Mouse (Mus musculus) macrophage (primary cell): Measurements from ENCODE around the gene Ldhd. TPM values are rescaled to one million over a fixed set of nuclear protein-coding genes. Genes with fewer than 3 reads are reported as not detected.

Experiments
- H3K27ac ChIP-seq: fragments of 350-480 bp; formaldehyde crosslinking; 2 replicates; pipeline ENCODE4 v1.9.0; 2021
- H3K36me3 ChIP-seq: fragments of 350-480 bp; formaldehyde crosslinking; 2 replicates; pipeline ENCODE4 v1.9.0; 2021; ENCODE audit errors: inconsistent target
- H3K4me3 ChIP-seq: fragments of 350-480 bp; formaldehyde crosslinking; 2 replicates; pipeline ENCODE4 v1.9.0; 2021; ENCODE audit errors: inconsistent target
- H3K79me2 ChIP-seq: fragments of 350-480 bp; formaldehyde crosslinking; 2 replicates; pipeline ENCODE4 v1.9.0; 2021; ENCODE audit errors: inconsistent target
- WGBS: methylation state at CpG from one replicate; pipeline ENCODE4 v1.1.7; 2026; ENCODE audit warnings: inconsistent platforms; ENCODE audit not compliant: missing documents; 5-methylcytosine and 5-hydroxymethylcytosine counted together
- polyA plus RNA-seq: library from polyadenylated mRNA; stranded (reverse); fragments of 250-400 nt; gene quantifications from 3 replicates; pipeline ENCODE4 v1.2.4, GENCODE M21; 2018; ENCODE audit warnings: inconsistent platforms

Gene Ldhd
- polyA plus RNA-seq, 1 experiment from 2014 or later: 0.82 TPM

DNA sequence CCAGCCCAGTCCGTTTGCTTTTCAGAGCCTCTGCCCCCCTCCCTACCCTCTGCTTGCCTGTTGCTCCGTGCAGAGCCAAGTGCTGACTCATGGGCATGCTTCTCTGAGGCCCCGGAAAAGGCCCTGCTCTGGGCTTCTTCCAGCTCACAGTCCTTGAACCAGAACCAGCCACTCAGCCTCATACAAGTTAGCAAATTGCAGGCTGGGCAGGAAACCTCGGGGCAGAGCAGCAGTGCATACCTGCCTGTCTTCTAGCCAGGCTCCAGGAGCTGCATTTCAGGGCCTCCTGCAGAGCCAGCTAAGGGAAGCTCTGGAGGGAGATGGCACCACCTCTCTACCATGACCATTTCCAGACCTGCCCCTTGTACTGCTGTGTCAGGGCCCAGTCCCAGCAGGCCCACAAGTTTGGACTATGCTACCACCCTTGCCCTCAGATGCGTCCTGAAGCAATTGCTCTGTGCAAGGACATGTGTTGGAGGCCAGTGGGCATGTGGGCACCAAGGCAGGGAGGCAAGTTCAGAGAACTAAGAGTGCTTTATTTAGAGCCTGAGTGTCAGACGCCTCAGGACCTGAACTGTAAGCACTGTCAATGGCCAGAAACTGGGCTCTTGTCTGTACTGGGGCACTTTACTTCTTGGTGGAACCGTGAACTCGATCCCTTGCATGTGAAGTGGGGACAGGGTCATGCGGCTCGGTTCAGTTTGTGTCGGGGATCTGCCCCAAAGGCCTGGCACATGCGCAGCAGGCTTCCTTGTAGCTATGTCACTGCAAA is 5.9 kb downstream of the Ldhd start:
- H3K27ac ChIP-seq: peak overlapping the region; percentile 60
- no peaks in the 10 kb centered on the region; the same call in 1 of the 2 replicates for H3K36me3 ChIP-seq
- no peak overlapping the region for H3K4me3 ChIP-seq
- WGBS: 54% methylated on average over 12 of the region's 12 CpGs
- H3K79me2 ChIP-seq: peaks cover 27% of the 10 kb centered on the region; the same call in 1 of the 2 replicates

DNA sequence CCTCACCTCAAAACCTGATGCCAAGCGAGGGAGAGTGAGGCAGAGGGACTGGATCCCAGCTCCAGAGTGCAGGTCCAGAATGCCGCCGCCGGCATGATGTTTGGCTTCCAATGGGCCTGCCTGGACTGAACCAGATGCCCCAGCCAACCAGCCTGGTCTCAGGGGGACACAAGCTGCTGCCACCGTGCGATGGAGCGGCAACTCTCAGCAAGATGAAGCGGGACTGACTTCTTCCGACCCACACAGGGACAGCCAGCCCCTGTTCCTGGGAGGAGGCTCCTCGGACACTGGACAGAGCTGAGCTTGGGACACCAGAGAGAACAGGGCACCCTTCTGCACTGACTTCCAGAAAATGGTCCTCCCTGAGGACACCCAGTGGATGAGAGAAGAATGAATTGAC is 7.6 kb downstream of the Ldhd start:
- WGBS: 90% methylated on average over 10 of the region's 10 CpGs

DNA sequence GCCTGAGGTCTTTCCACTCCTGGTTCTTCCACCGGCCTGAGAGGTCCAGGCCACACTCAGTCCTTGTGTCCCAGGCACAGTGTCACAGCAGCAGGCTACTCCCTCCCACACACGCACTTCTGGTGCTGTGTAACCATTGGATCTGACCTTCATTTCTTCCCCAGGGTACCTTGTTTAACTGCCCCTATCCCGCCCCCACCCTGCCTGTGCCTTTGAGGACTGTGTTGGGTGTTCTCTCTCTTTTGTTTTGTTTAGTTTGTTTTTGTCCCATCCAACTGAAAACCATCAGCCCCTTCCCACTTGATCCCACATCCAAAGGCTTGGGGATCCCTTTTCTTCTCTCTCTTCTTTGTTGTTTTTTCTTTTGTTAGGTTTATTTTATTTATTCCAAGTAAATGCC is 8.1 kb downstream of the Ldhd start:
- Histone ChIP-seq H3K27ac (no peak overlapping the region), H3K36me3 (no peaks in the 10 kb centered on the region; the same call in 1 of the 2 replicates), H3K79me2 (peaks cover 46% of the 10 kb centered on the region; the same call in 1 of the 2 replicates), H3K4me3 (no peak overlapping the region)
- WGBS: 91% methylated on average over 3 of the region's 3 CpGs

More for the DNA sequence above, 7.6 kb downstream of the Ldhd start:
- Histone ChIP-seq H3K27ac (no peak overlapping the region), H3K4me3 (no peak overlapping the region), H3K36me3 (no peaks in the 10 kb centered on the region; the same call in 1 of the 2 replicates), H3K79me2 (peaks cover 42% of the 10 kb centered on the region; the same call in 1 of the 2 replicates)

DNA sequence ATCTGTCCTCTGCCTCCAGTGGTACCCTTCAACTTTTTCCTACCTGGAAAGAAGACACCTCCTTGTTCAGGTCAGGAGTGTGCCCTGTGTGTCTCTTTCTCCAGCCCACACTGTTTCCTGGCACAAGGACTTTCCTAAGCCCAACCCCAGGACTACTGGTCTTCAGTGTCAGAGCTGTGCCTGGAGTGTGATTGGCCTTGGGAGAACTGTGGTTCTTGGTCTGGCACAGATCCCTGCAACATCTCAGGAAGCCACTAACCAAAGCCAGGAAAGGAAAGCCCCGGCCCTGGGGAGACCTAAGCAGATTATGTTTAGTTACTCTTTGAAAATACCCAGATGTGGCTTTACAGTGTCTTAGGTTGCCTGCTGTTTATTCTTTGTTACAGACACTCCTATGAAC is 10.2 kb downstream of the Ldhd start:
- no peak overlapping the region for H3K4me3 ChIP-seq

DNA sequence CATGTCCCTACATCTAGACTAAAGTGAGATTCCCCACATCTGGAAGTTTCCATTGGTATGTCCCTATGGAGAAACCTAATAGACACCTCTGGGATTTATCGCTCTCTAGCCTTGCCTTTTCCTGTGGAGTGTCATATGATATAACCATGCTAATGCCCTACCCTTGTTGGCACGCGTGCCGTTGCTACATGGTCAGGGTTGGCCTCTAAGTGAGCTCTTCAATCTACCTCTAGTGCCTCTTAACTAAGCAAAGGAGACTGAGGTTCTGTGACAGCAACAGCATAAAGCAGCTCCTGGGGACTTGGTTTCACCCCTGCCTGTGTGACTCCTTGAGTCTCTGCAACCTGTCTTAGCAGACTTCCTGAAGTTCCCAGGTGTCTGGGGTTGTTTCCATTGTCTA is 11.9 kb downstream of the Ldhd start:
- H3K27ac ChIP-seq: peak overlapping the region; percentile 66
- no peak overlapping the region for H3K4me3 ChIP-seq
- peaks cover 78% of the 10 kb centered on the region; the same call in 1 of the 2 replicates for H3K79me2 ChIP-seq
- no peaks in the 10 kb centered on the region; the same call in 1 of the 2 replicates for H3K36me3 ChIP-seq
- WGBS: 93% methylated on average over 4 of the region's 4 CpGs

More for the DNA sequence above, 10.2 kb downstream of the Ldhd start:
- WGBS: 17% methylated on average over 1 of the region's 1 CpGs
- Histone ChIP-seq H3K79me2 (peaks cover 65% of the 10 kb centered on the region; the same call in 1 of the 2 replicates), H3K36me3 (no peaks in the 10 kb centered on the region; the same call in 1 of the 2 replicates), H3K27ac (no peak overlapping the region)

DNA sequence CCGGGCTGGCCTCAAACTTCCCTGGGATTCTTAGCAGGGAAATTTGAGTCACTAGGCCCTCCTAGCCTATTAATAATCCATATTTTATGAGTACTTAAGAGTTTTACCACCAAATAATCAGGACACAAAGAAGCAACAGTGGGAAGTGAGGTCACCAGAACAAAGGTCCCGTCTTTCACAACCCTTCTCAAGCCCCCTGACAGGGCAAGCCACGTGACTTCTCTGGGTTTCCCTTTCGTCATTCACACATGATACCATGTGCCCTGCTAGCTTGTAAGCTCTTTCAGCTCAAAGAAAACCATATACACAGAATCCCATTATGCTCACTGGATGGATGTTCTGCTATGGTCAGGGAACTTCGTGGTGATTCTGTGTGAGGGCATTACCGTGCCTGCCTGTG is 12.4 kb downstream of the Ldhd start:
- Histone ChIP-seq H3K79me2 (peaks cover 83% of the 10 kb centered on the region; the same call in 1 of the 2 replicates), H3K36me3 (no peaks in the 10 kb centered on the region; the same call in 1 of the 2 replicates), H3K4me3 (no peak overlapping the region), H3K27ac (peak overlapping the region; percentile 66)
- WGBS: 44% methylated on average over 6 of the region's 6 CpGs

DNA sequence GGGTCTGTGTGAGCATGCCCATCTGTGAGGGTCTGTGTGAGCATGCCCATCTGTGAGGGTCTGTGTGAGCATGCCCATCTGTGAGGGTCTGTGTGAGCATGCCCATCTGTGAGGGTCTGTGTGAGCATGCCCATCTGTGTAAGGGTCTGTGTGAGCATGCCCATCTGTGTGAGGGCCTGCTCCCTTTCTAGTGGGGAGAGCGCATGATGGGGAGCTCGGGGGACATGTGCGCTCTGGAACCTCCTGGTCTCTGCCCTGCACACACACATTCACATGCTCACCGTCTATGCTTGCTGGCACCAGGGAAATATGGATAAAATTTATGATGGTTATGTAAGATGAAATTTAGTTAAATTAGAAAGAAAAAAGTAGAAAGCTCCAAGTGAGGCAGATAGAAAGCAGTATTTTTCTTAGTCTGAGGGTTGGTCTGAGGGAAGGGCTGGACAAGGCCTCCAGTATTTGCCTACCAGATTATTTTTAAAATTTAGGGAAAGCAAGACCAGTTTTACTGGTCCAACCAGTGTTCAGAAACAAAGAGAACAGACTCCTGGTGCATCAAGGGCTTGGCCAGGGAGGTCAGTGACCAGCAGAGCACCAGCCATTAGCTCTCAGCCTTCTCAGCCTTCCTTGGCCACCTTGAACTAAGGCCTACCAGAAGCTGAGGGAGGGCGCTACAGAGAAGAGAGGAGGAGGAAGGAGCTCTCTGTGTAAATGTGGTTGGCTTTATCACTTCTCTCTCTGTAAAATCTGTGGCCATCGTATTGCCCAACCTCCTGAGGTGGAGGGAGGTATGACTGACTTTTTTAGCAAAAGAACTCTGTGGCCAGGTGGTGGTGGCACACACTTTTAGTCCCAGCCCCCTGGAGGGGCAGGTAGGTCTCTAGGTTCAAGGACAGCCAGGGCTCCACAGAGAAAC is 15.1 kb downstream of the Ldhd start:
- 65% methylated on average over 6 of the region's 6 CpGs for WGBS
- no peak overlapping the region for H3K27ac ChIP-seq
- H3K36me3 ChIP-seq: peaks cover 15% of the 10 kb centered on the region; the same call in 1 of the 2 replicates

DNA sequence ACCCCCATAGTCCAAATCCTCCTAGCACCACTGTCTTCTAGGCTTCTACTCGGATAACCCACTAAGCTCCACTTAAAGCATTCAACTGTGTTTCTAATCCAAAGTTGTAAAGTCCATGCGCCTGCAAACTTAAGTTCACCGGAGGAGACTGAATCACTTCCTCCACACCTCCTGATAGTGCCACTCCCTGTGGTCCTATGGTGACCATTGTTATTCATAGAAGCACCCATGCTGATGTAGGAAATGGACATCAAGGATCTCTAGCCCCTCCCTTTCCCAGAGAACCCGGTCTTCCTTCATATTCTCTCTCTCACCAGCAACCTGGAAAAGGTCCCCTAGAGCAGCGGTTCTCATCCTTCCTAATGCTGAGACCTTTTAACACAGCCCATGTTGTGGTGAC is 17.0 kb downstream of the Ldhd start:
- Histone ChIP-seq H3K79me2 (peaks cover 98% of the 10 kb centered on the region), H3K27ac (no peak overlapping the region), H3K36me3 (peaks cover 15% of the 10 kb centered on the region; the same call in 1 of the 2 replicates), H3K4me3 (no peak overlapping the region)
- 85% methylated on average over 5 of the region's 5 CpGs for WGBS

More for the DNA sequence above, 15.1 kb downstream of the Ldhd start:
- Histone ChIP-seq H3K79me2 (peaks cover 98% of the 10 kb centered on the region), H3K4me3 (no peak overlapping the region)

DNA sequence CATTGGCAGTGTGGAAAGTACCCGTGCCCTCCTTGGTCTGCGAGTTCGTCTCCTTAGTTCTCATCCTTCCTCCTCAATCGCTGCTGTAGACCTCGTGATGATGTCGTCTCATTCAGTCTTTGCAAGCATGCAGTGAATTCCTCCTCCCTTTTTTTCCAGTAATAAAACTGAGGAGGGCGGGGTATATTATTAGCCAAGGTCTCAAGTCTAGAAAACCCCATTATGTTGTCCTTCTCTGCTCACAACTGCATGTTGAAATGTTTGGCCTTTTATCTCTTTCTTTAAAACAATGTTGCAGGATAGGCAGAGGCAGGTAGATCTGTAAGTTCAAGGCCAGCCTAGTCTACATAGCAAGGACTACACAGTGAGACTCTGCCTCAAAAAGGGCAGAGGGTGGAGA is 22.8 kb downstream of the Ldhd start:
- H3K79me2 ChIP-seq: peaks cover 100% of the 10 kb centered on the region
- no peak overlapping the region for H3K4me3 ChIP-seq
- 91% methylated on average over 7 of the region's 7 CpGs for WGBS
- H3K27ac ChIP-seq: no peak overlapping the region
- peaks cover 14% of the 10 kb centered on the region; the same call in 1 of the 2 replicates for H3K36me3 ChIP-seq

DNA sequence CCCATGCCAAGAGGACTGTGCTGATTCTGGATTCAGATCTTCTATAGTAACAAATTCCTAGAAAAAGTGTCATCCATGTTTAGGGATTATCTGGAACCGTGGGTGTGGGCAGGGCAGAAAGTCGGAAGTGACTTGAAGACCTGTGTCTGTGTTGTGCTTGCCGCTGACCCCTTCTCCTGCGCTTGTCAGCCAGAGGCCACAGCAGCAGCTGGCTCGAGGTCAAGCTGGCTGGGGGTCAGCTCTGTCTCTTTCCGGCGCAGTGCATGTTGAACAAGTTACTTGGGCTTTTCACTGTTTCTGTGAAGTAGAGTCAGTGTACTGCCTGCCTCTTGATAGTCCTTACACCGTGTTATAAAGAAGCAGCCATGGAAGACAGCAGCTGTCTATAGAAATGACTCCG is 23.2 kb downstream of the Ldhd start:
- Histone ChIP-seq H3K27ac (no peak overlapping the region), H3K4me3 (no peak overlapping the region), H3K36me3 (peaks cover 10% of the 10 kb centered on the region; the same call in 1 of the 2 replicates), H3K79me2 (peaks cover 100% of the 10 kb centered on the region)
- 96% methylated on average over 9 of the region's 9 CpGs for WGBS

DNA sequence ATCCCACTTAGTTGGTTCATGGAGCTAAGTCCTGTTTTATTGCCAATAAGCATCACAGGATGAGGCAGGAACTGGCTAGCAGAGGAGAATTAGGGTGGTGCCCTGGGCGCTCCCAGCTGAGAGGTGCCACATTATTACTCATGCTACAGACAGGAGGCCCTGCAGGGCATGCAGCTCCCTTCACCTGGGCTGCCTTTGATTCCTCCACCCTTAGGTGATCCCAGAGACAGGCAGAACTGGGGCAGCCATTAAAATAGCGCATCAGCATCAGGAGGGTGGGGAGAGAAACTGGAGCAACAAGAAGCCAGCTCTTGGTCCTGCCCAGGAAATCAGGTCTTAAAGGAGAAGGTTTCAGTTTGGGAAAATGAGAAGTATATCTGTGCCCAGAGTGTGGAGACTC is 25.2 kb downstream of the Ldhd start:
- 90% methylated on average over 2 of the region's 2 CpGs for WGBS
- peaks cover 100% of the 10 kb centered on the region for H3K79me2 ChIP-seq
- no peak overlapping the region for H3K27ac ChIP-seq
- H3K4me3 ChIP-seq: no peak overlapping the region
- no peaks in the 10 kb centered on the region; the same call in 1 of the 2 replicates for H3K36me3 ChIP-seq

DNA sequence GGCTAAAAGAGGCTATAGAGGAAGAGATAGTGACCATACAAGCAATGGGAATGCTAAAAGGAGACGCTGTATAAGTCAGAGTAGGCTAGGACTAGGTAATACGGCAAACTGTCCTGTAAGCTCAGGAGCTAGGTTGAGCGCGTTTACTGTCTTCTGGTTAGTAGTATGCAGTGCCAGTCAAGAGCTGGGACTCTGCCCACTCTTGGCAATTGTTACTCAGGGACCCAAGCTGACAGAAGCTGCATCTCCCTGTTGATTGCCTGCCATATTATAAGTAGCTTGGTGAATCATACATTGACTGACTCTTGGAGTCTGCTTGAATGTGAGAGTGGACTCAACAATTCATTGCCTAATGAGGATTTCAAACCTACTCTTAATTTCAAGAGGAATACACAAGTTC is 28.1 kb downstream of the Ldhd start:
- WGBS: 96% methylated on average over 4 of the region's 4 CpGs
- H3K4me3 ChIP-seq: no peak overlapping the region
- H3K79me2 ChIP-seq: peaks cover 100% of the 10 kb centered on the region
- no peaks in the 10 kb centered on the region for H3K36me3 ChIP-seq
- H3K27ac ChIP-seq: no peak overlapping the region

DNA sequence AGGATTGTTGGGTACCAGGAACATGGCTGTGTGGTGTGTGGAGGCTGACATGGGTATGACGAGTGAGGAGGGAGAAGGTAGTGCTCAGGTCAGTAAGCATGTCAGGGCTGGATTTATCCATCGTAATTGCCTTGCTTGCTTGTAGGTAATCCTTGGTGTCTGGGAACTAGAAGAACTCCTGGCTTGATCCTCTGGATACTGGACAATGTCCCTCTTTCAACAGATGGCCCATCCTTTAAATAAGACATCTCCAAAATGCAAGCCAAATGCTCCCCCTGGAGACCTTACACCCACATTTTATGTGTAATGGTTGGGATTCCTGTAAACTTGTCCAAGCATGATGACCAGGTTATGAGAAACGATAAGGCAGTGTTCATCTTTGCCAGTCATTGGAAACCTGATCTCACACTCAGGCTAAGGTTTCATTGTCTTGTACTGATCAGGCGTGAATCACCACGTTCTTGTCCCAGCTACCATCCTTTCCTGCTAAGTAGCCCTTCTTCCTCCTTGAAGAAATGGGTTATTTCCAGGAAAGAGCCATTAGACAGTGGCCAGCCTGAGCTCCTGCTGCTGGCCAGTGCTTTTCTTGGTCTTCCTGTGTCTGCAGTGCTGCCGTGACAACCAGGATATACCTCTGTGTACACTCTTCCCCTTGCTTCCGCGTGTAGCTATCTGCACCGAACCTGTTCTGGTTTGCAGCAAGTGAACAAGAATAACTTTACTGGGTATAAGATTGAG is 30.3 kb downstream of the Ldhd start:
- WGBS: 59% methylated on average over 9 of the region's 9 CpGs
- no peaks in the 10 kb centered on the region for H3K36me3 ChIP-seq
- no peak overlapping the region for H3K4me3 ChIP-seq
- peaks cover 100% of the 10 kb centered on the region for H3K79me2 ChIP-seq
- H3K27ac ChIP-seq: no peak overlapping the region

DNA sequence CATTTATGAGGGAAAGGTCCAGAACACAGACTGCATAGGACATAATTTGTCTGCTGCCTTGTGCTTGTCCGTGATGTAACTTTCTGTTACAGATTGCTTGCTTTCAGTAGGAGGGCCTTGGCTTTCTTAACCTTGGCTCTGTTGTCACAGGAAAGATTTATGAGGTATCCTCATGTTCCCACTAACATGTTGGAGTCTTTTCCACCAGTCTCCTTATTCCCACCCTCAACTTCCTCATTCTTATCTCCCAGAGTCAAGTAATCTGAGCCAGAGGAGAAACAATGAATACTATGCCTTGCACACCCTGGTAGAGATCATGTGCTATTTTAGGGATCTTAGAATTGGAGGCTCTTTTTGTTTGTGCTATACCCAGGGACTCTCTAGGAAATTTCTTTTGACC is 32.9 kb downstream of the Ldhd start:
- no peak overlapping the region for H3K27ac ChIP-seq
- WGBS: 13% methylated on average over 1 of the region's 1 CpGs
- H3K4me3 ChIP-seq: no peak overlapping the region
- H3K79me2 ChIP-seq: peaks cover 100% of the 10 kb centered on the region
- no peaks in the 10 kb centered on the region for H3K36me3 ChIP-seq
